Mouse (Mus musculus) neutrophil, adult 65 days (primary cell): ENCODE measurements around the gene Pde1b. TPM values are rescaled to one million over a fixed set of nuclear protein-coding genes. Genes with fewer than 3 reads are reported as not detected.

Experiments used
- total RNA-seq: library from RNA; stranded (reverse); gene quantifications from 2 replicates; pipeline ENCODE4 v1.2.4, GENCODE M21; 2023

The Pde1b gene
- total RNA-seq, result 78.7 and 129 TPM in 2 replicates

DNA sequence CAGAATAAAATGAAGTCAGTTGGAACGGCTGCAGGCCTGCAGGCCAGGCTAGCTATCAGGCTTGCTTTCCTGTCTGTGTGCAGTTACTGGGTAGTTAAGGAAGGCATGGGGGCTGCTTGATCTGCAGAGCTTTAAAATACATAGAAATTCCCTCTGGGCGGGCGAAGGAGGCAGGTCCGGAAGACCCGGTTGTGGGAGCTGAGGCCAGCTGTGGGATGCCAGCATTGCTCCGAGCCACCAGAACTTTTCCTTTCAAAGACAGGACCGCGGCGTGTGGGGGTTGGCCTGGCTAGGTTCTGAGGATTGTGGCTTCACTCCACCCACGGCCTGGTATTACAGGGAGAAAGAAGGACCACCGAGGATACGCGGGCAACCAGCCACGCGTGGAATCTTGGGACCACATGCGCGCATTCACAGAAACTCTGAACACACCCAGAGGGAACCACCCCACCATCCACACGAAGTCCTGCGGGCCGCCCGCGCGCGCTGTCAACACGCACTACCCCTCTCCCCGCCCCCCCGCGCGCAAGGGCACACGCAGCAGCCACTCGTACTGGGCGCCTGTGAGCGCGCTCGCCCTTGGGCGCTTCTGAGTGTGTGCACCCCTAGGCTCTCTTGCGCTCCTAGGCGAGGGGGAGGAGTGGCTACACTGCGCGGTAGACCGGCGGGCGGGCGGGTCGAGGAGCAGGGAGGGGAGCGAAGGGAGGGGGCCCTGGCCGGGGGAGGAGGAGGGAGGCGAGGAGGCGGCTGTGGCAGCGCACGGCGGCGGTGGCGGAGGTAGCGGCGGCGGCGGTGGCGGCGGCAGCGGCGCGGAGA, at the start of gene Pde1b:
Gene Pde1b (plus strand): TSS at position 600 of the 816 bp plus-strand sequence.

DNA sequence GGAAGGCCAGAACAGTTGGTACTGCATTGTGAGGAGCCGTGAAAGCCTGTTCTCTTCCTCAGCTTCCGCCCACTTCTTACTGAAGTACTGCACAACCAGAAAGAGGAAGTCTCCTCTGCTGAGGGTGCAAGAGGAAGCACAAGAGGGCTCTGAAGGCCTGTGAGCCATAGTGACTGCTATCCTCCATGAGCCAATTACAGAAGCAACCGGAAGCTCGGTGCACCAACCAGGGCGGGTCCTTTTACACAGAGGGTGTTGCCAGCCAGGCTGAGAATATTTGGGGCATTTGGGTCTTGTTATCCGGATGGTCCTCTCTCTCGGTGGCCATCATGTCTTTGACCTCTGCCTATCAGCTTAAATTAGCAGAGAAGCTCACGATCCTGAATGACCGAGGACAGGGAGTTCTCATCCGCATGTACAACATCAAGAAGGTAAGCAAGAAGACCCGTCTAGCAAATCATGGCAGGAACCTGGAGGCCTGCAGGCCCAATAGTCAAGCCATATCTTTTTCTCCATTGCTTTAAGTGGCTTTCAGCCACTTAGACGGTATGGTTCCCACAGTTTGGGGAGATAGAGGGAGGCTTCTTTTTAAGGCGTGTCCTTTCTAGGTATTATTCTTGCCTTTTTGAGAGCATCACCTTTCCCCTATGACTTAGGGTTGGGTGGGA, 49.1 kb upstream of the Pde1b start, which contains the start of gene Nckap1l:
Gene Nckap1l (plus strand): TSS at position 244 of the 668 bp plus-strand sequence.

DNA sequence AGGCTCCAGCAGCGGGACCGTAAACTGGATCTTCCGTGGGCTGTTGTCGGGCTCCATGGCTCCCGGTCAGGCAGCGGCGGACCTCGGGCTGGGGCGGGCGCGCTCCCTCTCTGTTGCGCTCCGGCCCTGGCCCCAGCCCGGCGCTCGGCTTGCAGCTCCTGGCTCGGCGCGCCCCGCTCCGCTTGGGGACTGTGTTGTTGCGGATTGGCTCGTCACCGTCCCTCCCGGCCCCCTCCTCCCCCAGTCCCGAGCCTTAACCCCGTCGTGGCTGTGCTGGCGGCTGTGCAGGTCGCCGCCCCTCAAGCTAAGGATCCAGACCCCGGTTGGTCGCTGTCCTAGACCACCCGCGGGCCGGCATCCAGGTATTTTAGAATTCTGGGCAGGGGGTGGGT, 35.0 kb downstream of the Pde1b start, which contains the start of gene Ppp1r1a:
Gene Ppp1r1a (minus strand): TSS at position 182 of the 392 bp plus-strand sequence.

DNA sequence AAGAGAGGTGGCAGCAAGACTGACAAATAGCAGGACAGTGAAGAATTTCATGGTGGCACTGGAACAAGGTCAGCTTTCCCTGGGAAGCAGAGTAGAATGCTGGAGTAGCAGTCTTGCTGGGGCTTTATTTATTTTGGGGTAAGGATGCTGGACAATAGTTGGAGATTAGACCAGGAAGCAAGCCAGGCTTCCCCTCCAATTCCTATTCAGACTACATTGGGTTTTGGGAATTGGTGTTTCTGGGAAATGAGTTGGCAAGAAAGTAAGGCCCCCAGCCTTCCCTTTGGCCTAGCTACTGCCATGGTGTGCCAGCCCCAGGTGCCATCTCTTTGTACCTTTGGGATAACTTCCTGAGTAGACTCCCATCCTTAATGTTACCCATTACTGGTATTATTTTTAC, 62.1 kb downstream of the Pde1b start, which contains the start of gene Glycam1:
Gene Glycam1 (minus strand): TSS at position 101 of the 400 bp plus-strand sequence.

Other genes with a start within 250 kb of the Pde1b start
- 222 and 245 TPM in 2 replicates for gene Nfe2, start 244.6 kb upstream of the Pde1b start, total RNA-seq
- 106 and 123 TPM in 2 replicates for gene Copz1, start 230.3 kb upstream of the Pde1b start, total RNA-seq
- 20.9 and 24.6 TPM in 2 replicates for gene Gpr84, start 192.4 kb upstream of the Pde1b start, total RNA-seq
- gene Zfp385a, start 162.9 kb upstream of the Pde1b start, total RNA-seq, result 20.5 and 23.0 TPM in 2 replicates
- gene Itga5, start 136.3 kb upstream of the Pde1b start, total RNA-seq, result 35.2 and 40.3 TPM in 2 replicates
- 1.1 TPM in 2 replicates for gene Gtsf1, start 72.6 kb upstream of the Pde1b start, total RNA-seq
- not detected in 2 replicates for gene Gtsf2, start 54.6 kb upstream of the Pde1b start, total RNA-seq
- 305 and 385 TPM in 2 replicates for gene Nckap1l, start 49.2 kb upstream of the Pde1b start, total RNA-seq
- not detected in 2 replicates for gene Ppp1r1a, start 35.0 kb downstream of the Pde1b start, total RNA-seq
- gene Glycam1, start 62.0 kb downstream of the Pde1b start, total RNA-seq, result not detected in 2 replicates